Mouse (Mus musculus) heart, embryonic 16.5 days (tissue): ENCODE measurements at regions not wholly inside any gene's neighbourhood (a gene's known extent, or its start where the extent isn't known, plus 50 kb on each side); places are given as distances from the start of the nearest gene placed in this dataset.

ENCODE experiments used
- ATAC-seq: fragments of 200-750 bp; cut with Nextera tagmentation; replicated peaks from 2 replicates; pipeline ENCODE4 v1.8.0; 2017; ENCODE audit warnings: moderate number of reproducible peaks; ENCODE audit not compliant: insufficient read depth, low FRiP score; ENCODE audit errors: extremely low read depth
- H3K27ac ChIP-seq: fragments of 300-500 bp; sonication (generic); 2 replicates; pipeline ENCODE4 v1.5.1; 2014; ENCODE audit warnings: mild to moderate bottlenecking, low read length, control low read depth, moderate library complexity
- H3K27me3 ChIP-seq: fragments of 300-500 bp; sonication (generic); 2 replicates; pipeline ENCODE4 v1.6.1; 2014; ENCODE audit warnings: low read length, mixed read lengths; ENCODE audit not compliant: control insufficient read depth, insufficient read depth
- H3K36me3 ChIP-seq: fragments of 300-500 bp; sonication (generic); 2 replicates; pipeline ENCODE4 v1.6.1; 2014; ENCODE audit not compliant: control insufficient read depth, insufficient read depth
- H3K4me1 ChIP-seq: fragments of 300-500 bp; sonication (generic); 2 replicates; pipeline ENCODE4 v1.6.1; 2014; ENCODE audit warnings: low read length, mixed read lengths; ENCODE audit not compliant: control insufficient read depth, insufficient read depth
- H3K4me2 ChIP-seq: fragments of 300-500 bp; sonication (generic); 2 replicates; pipeline ENCODE4 v1.6.1; 2014; ENCODE audit warnings: low read depth, mild to moderate bottlenecking, control low read depth, low read length
- H3K4me3 ChIP-seq: fragments of 300-500 bp; sonication (generic); 2 replicates; pipeline ENCODE4 v1.5.1; 2014; ENCODE audit warnings: mild to moderate bottlenecking, control low read depth, low read length
- H3K9ac ChIP-seq: fragments of 300-500 bp; sonication (generic); 2 replicates; pipeline ENCODE4 v1.6.1; 2014; ENCODE audit warnings: low read length, control low read depth
- H3K9me3 ChIP-seq: fragments of 300-500 bp; sonication (generic); replicated peaks from 2 replicates; pipeline ENCODE4 v1.6.1; 2016; ENCODE audit warnings: low read length; ENCODE audit not compliant: control insufficient read depth
- WGBS: fragments of 180-500 bp; shearing (Covaris S2); extraction: QIAGEN DNeasy Blood & Tissue Kit; methylation state at CpG from one replicate; pipeline ENCODE4 v1.1.7; 2014; 5-methylcytosine and 5-hydroxymethylcytosine counted together

DNA sequence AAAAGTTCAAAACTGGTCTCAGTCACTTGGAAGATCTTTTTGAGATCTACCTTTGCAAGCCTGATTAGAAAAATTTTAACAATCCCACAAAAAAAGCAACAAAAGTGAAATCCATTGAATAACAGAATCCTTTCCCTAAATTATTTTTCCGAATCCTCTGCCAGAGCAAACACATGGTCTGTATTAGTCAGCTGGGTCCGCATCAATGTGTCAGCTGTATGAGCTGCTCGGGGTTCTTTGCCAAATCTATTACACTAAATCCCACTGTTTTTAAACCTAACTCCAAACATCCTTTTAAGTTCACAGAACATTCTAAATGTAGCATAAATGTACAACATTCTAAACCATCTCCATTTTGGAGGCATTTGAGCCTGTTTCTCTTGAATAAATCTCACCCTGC lies 255.1 kb upstream of the Hsf2 start:
- no peak overlapping the region for H3K4me2 ChIP-seq
- H3K36me3 ChIP-seq, result no peaks in the 10 kb centered on the region
- no peaks in the 10 kb centered on the region for H3K4me1 ChIP-seq
- no peak overlapping the region for H3K9ac ChIP-seq
- H3K27ac ChIP-seq, result no peak overlapping the region
- ATAC-seq, result no peak
- WGBS, result 66% methylated on average over 3 of the region's 3 CpGs
- no peak overlapping the region for H3K4me3 ChIP-seq
- no peaks in the 10 kb centered on the region for H3K27me3 ChIP-seq
- no peaks in the 10 kb centered on the region for H3K9me3 ChIP-seq

DNA sequence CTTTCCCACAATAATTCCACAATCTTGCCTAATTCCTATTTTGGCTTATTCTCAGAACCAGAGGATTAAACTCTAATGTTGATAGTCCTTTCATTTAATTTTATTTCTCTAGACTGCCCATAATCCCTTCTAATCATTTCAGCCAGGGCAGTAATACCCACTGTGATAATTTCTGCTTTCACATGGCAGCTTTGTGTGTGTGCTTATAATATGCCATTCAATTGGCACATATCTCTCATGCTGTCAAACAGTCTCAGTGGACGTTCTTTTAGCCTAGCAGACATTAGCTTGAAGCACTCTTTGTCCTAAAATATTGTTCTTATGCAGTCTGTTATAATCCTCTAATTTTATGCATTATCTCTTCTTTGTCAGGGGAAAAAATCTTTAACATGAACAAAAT lies 205.0 kb upstream of the Hsf2 start:
- no peak overlapping the region for H3K27ac ChIP-seq
- no peak overlapping the region for H3K9ac ChIP-seq
- no peaks in the 10 kb centered on the region for H3K27me3 ChIP-seq
- H3K36me3 ChIP-seq, result no peaks in the 10 kb centered on the region
- no peak for ATAC-seq
- H3K4me2 ChIP-seq, result no peak overlapping the region
- H3K4me1 ChIP-seq, result no peaks in the 10 kb centered on the region
- H3K9me3 ChIP-seq, result no peaks in the 10 kb centered on the region
- 55% methylated on average over 1 of the region's 1 CpGs for WGBS
- no peak overlapping the region for H3K4me3 ChIP-seq

DNA sequence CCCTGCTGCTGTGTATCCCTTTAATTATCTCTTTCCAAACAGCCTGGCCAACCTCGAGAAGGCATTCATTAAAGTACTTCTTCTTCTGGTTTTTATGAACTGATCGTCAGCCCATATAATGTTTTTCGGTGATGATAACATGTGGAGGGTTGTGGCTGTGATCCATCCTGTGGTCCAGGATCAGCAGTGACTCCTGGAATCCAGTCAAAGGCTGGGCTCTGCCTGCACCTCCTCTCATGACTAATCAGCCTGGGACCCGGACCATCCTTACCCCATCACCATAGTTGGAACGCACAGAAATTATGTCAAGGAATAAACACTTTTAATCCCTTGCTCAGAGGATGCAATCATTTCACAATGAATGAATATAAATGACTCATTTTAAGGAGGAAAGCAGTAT lies 203.3 kb upstream of the Hsf2 start:
- Histone ChIP-seq H3K36me3 (no peaks in the 10 kb centered on the region), H3K9me3 (no peaks in the 10 kb centered on the region), H3K4me2 (no peak overlapping the region), H3K27me3 (no peaks in the 10 kb centered on the region), H3K4me3 (no peak overlapping the region), H3K4me1 (no peaks in the 10 kb centered on the region), H3K27ac (no peak overlapping the region), H3K9ac (no peak overlapping the region)
- WGBS, result 71% methylated on average over 5 of the region's 5 CpGs
- no peak for ATAC-seq

DNA sequence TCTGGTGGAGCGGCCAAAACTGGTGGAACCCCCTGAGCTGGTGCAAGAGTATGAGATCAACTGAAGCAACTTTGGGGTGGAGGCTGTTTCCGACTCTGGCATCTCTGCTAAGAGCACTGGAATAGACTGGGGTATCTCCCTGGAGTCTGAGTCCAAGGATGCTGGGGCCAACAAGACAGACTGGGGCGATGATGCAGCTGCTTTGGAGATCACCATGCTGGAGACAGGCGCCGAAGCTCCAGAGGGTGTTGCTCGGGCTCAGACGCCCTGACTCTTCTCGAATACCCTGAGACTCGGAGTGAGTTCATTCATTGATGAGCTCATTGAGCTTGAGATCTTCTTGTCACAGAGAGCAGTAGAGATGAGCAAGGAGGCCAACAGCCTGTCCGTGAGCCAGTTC lies 194.6 kb upstream of the Hsf2 start:
- H3K9ac ChIP-seq, result no peak overlapping the region
- no peaks in the 10 kb centered on the region for H3K27me3 ChIP-seq
- ATAC-seq, result no peak
- H3K4me1 ChIP-seq, result no peaks in the 10 kb centered on the region
- no peaks in the 10 kb centered on the region for H3K36me3 ChIP-seq
- H3K9me3 ChIP-seq, result no peaks in the 10 kb centered on the region
- no peak overlapping the region for H3K4me2 ChIP-seq
- no peak overlapping the region for H3K27ac ChIP-seq
- H3K4me3 ChIP-seq, result no peak overlapping the region
- WGBS, result 91% methylated on average over 10 of the region's 10 CpGs

DNA sequence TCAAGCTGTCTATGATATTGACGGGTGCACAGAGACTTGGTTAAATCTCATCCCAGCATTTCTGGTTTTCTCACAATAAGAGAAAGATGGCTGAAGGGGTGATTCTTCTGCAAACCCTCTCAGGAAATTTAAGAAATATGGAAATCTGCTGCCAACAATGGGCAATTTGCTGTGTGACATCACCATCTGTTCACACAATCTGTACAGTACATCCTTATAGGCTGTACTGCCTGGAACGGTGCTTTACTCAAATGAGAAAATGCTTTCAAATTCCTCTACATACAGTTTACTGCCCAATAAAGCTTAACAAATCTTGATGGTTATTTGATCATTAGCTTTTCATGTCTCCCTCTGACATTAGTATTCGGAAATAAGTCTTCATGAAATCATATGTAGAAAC lies 172.4 kb upstream of the Hsf2 start:
- WGBS, result 76% methylated on average over 3 of the region's 3 CpGs
- Histone ChIP-seq H3K4me1 (no peaks in the 10 kb centered on the region), H3K27me3 (no peaks in the 10 kb centered on the region), H3K9ac (no peak overlapping the region), H3K27ac (no peak overlapping the region), H3K36me3 (no peaks in the 10 kb centered on the region), H3K9me3 (no peaks in the 10 kb centered on the region), H3K4me3 (no peak overlapping the region), H3K4me2 (no peak overlapping the region)
- no peak for ATAC-seq

DNA sequence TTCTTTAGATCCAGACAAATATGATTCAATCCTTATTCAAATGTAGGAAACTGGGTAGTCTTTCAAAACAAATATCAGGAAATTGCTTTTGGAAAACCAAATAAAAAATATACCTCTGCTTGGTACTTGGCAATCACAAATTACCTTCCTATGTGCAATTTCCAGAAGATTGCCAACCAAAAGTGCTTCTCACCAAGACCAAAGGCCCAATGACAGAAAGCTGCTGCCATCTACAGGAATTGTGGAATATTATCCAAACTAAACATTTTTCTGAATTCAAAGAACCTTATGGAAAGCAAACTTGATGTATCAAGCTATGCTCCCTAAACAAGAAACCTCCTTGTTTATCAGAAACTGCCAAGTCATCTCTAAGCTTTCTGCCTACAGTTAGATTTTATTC lies 169.1 kb upstream of the Hsf2 start:
- no peaks in the 10 kb centered on the region for H3K36me3 ChIP-seq
- no peaks in the 10 kb centered on the region for H3K9me3 ChIP-seq

DNA sequence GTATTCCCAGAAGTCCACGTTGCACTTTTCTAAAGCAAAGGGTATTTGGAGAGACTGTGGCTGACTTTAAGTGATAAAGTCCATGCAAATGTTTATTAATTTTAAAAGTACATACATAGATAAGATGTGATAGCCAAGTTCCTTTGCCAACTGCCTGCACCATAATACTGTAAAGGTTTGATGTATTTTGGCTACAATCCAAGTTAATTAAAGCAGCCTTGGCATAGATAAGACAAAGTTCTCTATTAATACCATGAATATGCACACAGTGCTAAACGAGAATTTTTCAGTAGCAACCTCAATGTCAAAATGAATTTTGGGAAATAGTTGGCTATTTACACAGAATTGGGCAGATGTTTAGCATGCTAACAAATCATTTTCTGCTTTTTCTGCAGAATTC lies 167.0 kb upstream of the Hsf2 start:
- no peaks in the 10 kb centered on the region for H3K4me1 ChIP-seq
- H3K4me2 ChIP-seq, result no peak overlapping the region
- no peak overlapping the region for H3K9ac ChIP-seq
- H3K36me3 ChIP-seq, result no peaks in the 10 kb centered on the region
- WGBS, result 38% methylated on average over 2 of the region's 2 CpGs
- H3K4me3 ChIP-seq, result no peak overlapping the region
- ATAC-seq, result no peak
- H3K9me3 ChIP-seq, result no peaks in the 10 kb centered on the region
- H3K27ac ChIP-seq, result no peak overlapping the region
- no peaks in the 10 kb centered on the region for H3K27me3 ChIP-seq

More for the DNA sequence above, 169.1 kb upstream of the Hsf2 start:
- Histone ChIP-seq H3K27ac (no peak overlapping the region), H3K9ac (no peak overlapping the region), H3K4me1 (no peaks in the 10 kb centered on the region), H3K4me2 (no peak overlapping the region), H3K4me3 (no peak overlapping the region), H3K27me3 (no peaks in the 10 kb centered on the region)
- no peak for ATAC-seq

DNA sequence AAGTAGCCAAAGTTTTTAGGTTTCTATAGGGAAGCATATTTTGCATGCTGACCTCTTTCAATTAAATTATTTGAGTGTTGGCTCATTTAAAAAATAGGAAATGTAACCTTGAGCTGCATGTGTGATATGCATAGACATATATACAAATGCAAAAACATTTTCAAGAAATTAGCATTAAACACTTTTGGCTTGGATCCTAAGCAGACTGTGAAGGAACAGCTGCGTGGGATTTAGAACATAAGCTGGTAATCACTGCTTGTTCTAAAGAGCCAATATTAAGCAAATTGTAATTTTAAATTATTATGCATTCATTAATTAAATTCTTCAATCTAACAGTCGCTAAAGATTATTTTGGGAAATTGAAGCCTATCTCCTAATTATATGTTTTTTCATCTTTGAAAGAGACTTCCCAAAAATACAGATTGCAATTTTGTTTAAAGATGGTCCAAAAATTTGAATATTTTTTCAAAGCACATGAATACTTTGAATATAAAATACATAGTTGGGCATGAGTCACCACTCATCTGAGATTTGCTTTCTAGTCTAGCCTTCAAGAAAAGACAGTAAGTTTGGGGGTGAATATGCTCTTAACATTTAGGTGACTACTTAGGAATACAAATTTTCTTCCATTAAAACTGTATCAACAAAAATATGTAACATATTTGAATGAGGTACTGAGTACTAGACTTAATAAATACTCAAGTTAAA lies 163.3 kb upstream of the Hsf2 start:
- WGBS, result 77% methylated on average over 2 of the region's 2 CpGs
- H3K27me3 ChIP-seq, result no peaks in the 10 kb centered on the region
- H3K9me3 ChIP-seq, result no peaks in the 10 kb centered on the region
- H3K4me2 ChIP-seq, result no peak overlapping the region
- no peaks in the 10 kb centered on the region for H3K4me1 ChIP-seq
- no peaks in the 10 kb centered on the region for H3K36me3 ChIP-seq
- no peak for ATAC-seq
- no peak overlapping the region for H3K27ac ChIP-seq
- H3K4me3 ChIP-seq, result no peak overlapping the region
- no peak overlapping the region for H3K9ac ChIP-seq

DNA sequence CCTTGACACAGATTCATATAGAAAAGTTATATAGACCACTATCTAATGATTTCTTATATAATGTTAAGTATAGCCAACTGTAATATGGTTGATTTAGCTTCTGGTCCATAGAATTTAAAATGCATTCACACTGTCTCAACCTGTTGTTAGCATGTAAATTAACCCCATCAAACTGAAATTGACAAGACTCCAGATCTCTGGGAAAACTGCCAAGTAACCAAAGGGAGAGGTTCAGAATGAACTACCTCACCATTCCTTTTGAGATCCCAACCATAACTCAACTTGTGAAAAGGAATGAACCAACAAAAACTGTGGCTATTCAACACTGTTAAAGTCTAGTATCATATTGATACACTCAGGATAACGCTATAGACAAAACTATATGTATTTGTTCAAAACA lies 162.0 kb upstream of the Hsf2 start:
- Histone ChIP-seq H3K9me3 (no peaks in the 10 kb centered on the region), H3K4me3 (no peak overlapping the region), H3K4me2 (no peak overlapping the region), H3K4me1 (no peaks in the 10 kb centered on the region), H3K27me3 (no peaks in the 10 kb centered on the region), H3K27ac (no peak overlapping the region), H3K9ac (no peak overlapping the region), H3K36me3 (no peaks in the 10 kb centered on the region)
- WGBS, result 28% methylated on average over 1 of the region's 1 CpGs
- no peak for ATAC-seq
